Mouse (Mus musculus) limb, embryonic 11.5 days (tissue): ENCODE measurements around the gene Pdxdc1. TPM values are rescaled to one million over a fixed set of nuclear protein-coding genes. Genes with fewer than 3 reads are reported as not detected.

ENCODE experiments used
- ATAC-seq: fragments of 200-750 bp; cut with Nextera tagmentation; 2 replicates; pipeline ENCODE4 v1.8.0; 2017; ENCODE audit warnings: low read depth; ENCODE audit not compliant: insufficient number of reproducible peaks, low FRiP score, low TSS enrichment
- DNase-seq: peaks from one replicate; pipeline ENCODE4 v3.0.0-alpha.2; 2015; ENCODE audit warnings: low spot score
- H3K27ac ChIP-seq: fragments of 300-500 bp; sonication (generic); replicated peaks from 2 replicates; pipeline ENCODE4 v1.5.1; 2014; ENCODE audit warnings: low read depth, mild to moderate bottlenecking, low read length
- H3K27me3 ChIP-seq: fragments of 300-500 bp; sonication (generic); 2 replicates; pipeline ENCODE4 v1.6.1; 2014; ENCODE audit warnings: mild to moderate bottlenecking, low read length, mixed read lengths; ENCODE audit not compliant: control insufficient read depth, insufficient read depth
- H3K36me3 ChIP-seq: fragments of 300-500 bp; sonication (generic); 2 replicates; pipeline ENCODE4 v1.6.1; 2014; ENCODE audit warnings: mild to moderate bottlenecking, low read length, moderate library complexity, mixed read lengths; ENCODE audit not compliant: control insufficient read depth, insufficient read depth
- H3K4me1 ChIP-seq: fragments of 300-500 bp; sonication (generic); 2 replicates; pipeline ENCODE4 v1.6.1; 2014; ENCODE audit warnings: low read length, mixed read lengths; ENCODE audit not compliant: control insufficient read depth, insufficient read depth
- H3K4me2 ChIP-seq: fragments of 300-500 bp; sonication (generic); 2 replicates; pipeline ENCODE4 v1.6.1; 2014; ENCODE audit warnings: low read depth, mild to moderate bottlenecking, moderate library complexity; ENCODE audit not compliant: severe bottlenecking
- H3K4me3 ChIP-seq: fragments of 300-500 bp; sonication (generic); 2 replicates; pipeline ENCODE4 v1.5.1; 2014; ENCODE audit warnings: low read depth, low read length
- H3K9ac ChIP-seq: fragments of 300-500 bp; sonication (generic); 2 replicates; pipeline ENCODE4 v1.6.1; 2014; ENCODE audit warnings: mild to moderate bottlenecking, low read length
- H3K9me3 ChIP-seq: fragments of 300-500 bp; sonication (generic); 2 replicates; pipeline ENCODE4 v1.6.1; 2016; ENCODE audit warnings: low read length; ENCODE audit not compliant: control insufficient read depth
- WGBS: fragments of 180-500 bp; shearing (Covaris S2); extraction: QIAGEN DNeasy Blood & Tissue Kit; methylation state at CpG from one replicate; pipeline ENCODE4 v1.1.7; 2014; 5-methylcytosine and 5-hydroxymethylcytosine counted together
- polyA plus RNA-seq: library from polyadenylated mRNA; unstranded; fragments of >200 nt; fragmentation: Nextera tagmentation; extraction: Ambion mirVana; gene quantifications from 2 replicates; pipeline ENCODE4 v1.2.1, GENCODE M21; 2014

Gene Pdxdc1
- polyA plus RNA-seq, 1 experiment from 2014 or later: 84.4 TPM

DNA sequence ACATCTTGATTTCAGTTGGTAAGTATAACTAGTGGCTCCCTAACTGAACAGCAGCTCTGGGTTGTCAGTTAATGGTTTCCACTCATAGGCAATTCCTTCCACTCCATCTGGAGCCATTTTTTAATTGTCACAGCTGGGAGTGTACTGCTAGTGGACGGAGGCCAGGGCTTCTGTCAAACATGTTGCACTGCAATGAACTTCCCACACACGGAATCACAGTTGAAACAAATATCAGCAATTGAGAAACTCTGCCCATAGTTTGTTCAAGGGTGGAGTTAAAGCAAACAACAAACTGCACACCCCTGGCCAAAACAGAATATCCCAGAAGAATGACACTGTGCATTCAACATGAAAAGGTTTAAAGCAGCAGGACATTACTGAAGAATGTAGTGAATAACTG, 4.0 kb downstream of the Pdxdc1 start:
- Histone ChIP-seq H3K27me3 (no peaks in the 10 kb centered on the region), H3K36me3 (no peaks in the 10 kb centered on the region), H3K27ac (no peak overlapping the region), H3K9me3 (no peaks in the 10 kb centered on the region), H3K4me2 (no peak overlapping the region), H3K9ac (no peak overlapping the region), H3K4me1 (peaks cover 7% of the 10 kb centered on the region; the same call in 1 of the 2 replicates), H3K4me3 (no peak overlapping the region)
- ATAC-seq (no peak), DNase-seq (no peak)
- 51% methylated on average over 2 of the region's 2 CpGs for WGBS

DNA sequence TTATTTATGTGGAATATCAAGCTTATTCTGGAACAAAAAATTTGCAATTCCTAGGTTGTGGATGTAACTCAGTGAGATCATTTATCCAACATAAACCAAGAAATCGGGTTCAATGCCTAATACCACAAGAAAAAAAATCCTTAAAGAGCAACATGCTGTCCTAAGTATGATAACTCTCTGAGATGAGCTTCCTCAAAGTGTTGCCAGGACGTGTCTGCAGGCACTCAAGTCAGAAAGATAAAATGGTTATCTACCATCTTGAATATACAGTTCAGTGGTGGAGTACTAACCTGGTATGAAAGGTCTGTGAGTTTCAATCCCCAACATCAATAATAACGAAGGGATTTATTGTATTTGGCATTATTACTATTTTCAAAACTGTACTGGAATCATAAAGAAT, 6.6 kb downstream of the Pdxdc1 start:
- H3K9me3 ChIP-seq: no peaks in the 10 kb centered on the region
- 86% methylated on average over 3 of the region's 3 CpGs for WGBS
- no peak overlapping the region for H3K4me3 ChIP-seq
- H3K9ac ChIP-seq: no peak overlapping the region
- H3K27ac ChIP-seq: no peak overlapping the region
- H3K27me3 ChIP-seq: no peaks in the 10 kb centered on the region
- no peak for DNase-seq
- no peak for ATAC-seq
- no peaks in the 10 kb centered on the region for H3K4me1 ChIP-seq
- H3K36me3 ChIP-seq: no peaks in the 10 kb centered on the region
- no peak overlapping the region for H3K4me2 ChIP-seq

DNA sequence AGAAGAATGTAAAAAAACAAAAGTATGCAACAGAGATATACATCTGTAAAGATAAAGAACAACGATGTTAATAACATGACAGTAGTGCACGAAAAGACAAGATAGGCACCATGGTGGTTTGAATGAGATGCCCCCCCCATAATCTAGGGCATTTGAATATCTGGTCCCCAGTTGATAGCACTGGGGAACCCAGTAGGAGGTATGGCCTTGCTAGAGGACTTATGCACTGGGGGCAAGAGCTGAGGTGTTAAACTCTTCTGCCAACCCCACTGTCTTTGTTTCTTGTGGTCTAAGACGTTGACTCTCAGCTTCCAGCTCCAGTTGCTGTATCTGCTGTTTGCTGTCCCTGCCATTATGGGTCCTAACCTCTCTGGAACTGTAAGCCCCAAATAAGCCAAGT, 7.2 kb downstream of the Pdxdc1 start:
- no peak for DNase-seq
- Histone ChIP-seq H3K27me3 (no peaks in the 10 kb centered on the region), H3K4me3 (no peak overlapping the region), H3K27ac (no peak overlapping the region), H3K4me2 (no peak overlapping the region), H3K36me3 (no peaks in the 10 kb centered on the region), H3K4me1 (no peaks in the 10 kb centered on the region), H3K9ac (no peak overlapping the region), H3K9me3 (no peaks in the 10 kb centered on the region)
- no peak for ATAC-seq
- 85% methylated on average over 3 of the region's 3 CpGs for WGBS

DNA sequence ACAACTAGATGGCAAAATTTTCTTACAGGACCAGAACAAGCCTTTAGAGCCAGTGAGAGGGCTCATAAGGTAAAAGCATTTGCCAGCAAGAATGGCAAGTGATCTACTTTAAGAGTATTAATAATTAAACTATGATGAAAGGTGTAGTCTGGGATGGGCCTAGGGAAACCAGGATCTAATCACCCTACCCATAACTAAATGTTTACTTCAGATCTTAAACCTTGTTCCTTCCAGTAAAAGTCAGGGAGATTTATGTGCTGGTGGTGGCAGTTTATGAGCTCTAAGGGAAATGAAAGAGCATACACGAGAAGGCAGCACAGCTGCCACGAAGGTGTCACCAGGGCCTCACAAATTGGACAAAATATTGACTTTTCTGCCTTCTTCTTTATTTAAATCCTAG, 8.8 kb downstream of the Pdxdc1 start:
- Histone ChIP-seq H3K9ac (no peak overlapping the region), H3K4me2 (no peak overlapping the region), H3K36me3 (no peaks in the 10 kb centered on the region), H3K27me3 (no peaks in the 10 kb centered on the region), H3K9me3 (no peaks in the 10 kb centered on the region), H3K4me3 (no peak overlapping the region), H3K27ac (no peak overlapping the region), H3K4me1 (no peaks in the 10 kb centered on the region)
- ATAC-seq (no peak), DNase-seq (no peak)
- WGBS: 13% methylated on average over 2 of the region's 2 CpGs

DNA sequence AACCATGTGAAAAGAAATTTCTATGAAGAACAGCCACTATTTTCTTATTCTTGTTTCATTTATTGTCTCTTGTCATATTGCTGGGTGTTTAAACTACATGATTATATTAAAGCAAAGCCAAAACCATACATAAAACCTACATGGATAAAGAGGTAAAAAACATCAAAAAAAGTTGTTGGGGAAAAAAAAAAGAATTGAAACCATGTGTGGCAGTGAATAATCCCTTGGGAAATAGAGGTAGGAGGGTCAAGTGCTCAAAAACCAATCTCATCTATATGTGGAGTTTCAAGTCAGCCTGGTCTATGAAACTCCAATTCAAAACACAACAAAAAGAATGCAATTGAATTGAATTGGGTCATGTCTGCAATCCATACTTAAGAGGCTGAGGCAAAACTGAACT, 10.1 kb downstream of the Pdxdc1 start:
- no peak for ATAC-seq

DNA sequence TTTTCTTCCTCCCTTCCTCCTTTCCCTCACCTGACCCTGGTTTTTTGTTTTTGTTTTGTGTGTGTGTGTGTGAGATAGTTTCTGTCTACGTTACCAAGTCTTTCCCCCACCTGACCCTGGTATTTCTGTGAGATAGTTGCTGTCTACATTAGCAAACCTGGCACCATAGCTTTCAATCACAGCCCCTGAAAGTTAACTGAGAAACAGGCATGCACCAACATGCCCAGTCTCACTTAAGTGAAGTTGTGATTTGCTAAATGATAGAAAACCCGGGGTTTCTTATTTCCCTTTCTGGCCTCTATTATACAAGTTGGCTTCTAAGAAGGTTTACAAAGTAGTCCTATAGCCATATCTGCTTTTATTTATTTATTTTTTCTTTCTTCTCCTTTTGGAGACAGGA, 12.5 kb downstream of the Pdxdc1 start:
- no peak for ATAC-seq
- WGBS: 88% methylated on average over 2 of the region's 2 CpGs
- H3K4me1 ChIP-seq: no peaks in the 10 kb centered on the region

More for the DNA sequence above, 10.1 kb downstream of the Pdxdc1 start:
- no peak overlapping the region for H3K4me3 ChIP-seq
- no peaks in the 10 kb centered on the region for H3K9me3 ChIP-seq
- H3K4me1 ChIP-seq: no peaks in the 10 kb centered on the region
- no peaks in the 10 kb centered on the region for H3K36me3 ChIP-seq
- no peak overlapping the region for H3K9ac ChIP-seq
- no peak for DNase-seq
- H3K27ac ChIP-seq: no peak overlapping the region
- H3K4me2 ChIP-seq: no peak overlapping the region
- no peaks in the 10 kb centered on the region for H3K27me3 ChIP-seq

DNA sequence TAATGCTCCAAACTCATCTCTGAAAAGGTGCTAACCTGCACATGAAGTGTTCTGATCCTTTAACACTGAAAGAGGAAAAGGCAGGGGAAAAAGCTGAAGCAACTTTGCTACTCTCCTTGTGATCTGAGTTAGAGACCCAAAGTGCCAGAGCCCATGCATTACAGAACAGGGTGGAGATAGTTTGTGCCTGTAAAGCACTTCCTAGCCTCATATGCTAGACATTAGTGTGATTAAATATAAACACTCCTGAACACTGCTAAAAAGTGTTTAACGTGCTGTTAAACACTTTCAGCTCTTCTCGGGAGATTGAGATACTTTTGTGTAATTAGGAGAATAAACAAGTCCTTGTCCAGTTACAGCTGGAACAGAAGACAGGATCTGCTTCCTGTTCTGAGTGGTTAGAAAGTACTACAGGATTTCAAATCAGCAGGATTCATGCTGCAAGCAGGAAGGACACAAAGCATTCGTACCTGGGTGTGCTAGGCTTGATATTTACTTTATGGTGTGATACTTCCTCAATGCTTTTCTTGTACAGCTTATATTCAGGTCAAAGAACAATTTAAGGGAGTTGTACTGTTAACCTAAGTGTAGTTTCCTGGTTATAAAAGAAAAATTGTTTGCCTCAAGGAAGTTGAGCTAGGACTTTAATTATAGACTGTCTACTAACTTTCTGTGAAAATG, 19.7 kb downstream of the Pdxdc1 start:
- H3K9me3 ChIP-seq: no peaks in the 10 kb centered on the region

More for the DNA sequence above, 12.5 kb downstream of the Pdxdc1 start:
- no peak overlapping the region for H3K4me3 ChIP-seq
- no peaks in the 10 kb centered on the region for H3K27me3 ChIP-seq
- no peak overlapping the region for H3K4me2 ChIP-seq
- H3K27ac ChIP-seq: no peak overlapping the region
- DNase-seq: no peak
- H3K9ac ChIP-seq: no peak overlapping the region
- H3K9me3 ChIP-seq: no peaks in the 10 kb centered on the region
- H3K36me3 ChIP-seq: no peaks in the 10 kb centered on the region

DNA sequence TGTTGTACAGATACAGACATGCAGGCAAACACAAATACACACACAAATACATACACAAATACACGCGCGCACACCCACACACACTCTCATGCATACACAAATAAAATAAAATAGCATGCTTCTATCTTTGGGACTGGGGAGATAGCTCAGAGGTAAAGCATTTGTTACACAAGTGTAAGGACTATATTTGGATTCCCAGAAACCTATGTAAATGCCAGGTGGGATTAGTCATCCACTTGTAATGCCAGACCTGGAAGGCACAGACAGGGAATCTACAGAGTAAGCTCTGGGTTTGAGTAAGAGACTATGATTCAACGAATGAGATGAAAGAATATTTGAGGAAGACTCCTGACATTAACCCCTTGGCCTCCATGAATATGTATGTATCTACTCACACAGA, 27.4 kb downstream of the Pdxdc1 start:
- H3K27me3 ChIP-seq: no peaks in the 10 kb centered on the region
- no peak overlapping the region for H3K4me2 ChIP-seq
- DNase-seq (no peak), ATAC-seq (no peak)
- H3K36me3 ChIP-seq: 0 out of 2 replicates have a peak, but pooled peaks cover 2% of the 10 kb centered on the region
- no peak overlapping the region for H3K27ac ChIP-seq
- H3K9ac ChIP-seq: no peak overlapping the region
- no peak overlapping the region for H3K4me3 ChIP-seq
- 98% methylated on average over 4 of the region's 4 CpGs for WGBS
- H3K4me1 ChIP-seq: no peaks in the 10 kb centered on the region
- H3K9me3 ChIP-seq: no peaks in the 10 kb centered on the region

More for the DNA sequence above, 19.7 kb downstream of the Pdxdc1 start:
- Histone ChIP-seq H3K4me2 (no peak overlapping the region), H3K27me3 (no peaks in the 10 kb centered on the region), H3K27ac (no peak overlapping the region), H3K9ac (no peak overlapping the region), H3K4me1 (no peaks in the 10 kb centered on the region), H3K36me3 (no peaks in the 10 kb centered on the region), H3K4me3 (no peak overlapping the region)
- ATAC-seq (no peak), DNase-seq (no peak)
- WGBS: 36% methylated on average over 3 of the region's 3 CpGs
